Mouse (Mus musculus): Measurements from ENCODE around the gene Tmco3.

GRCm38 (mm10) chr8:13314922-13315321, 26.9 kb downstream of the Tmco3 start:
- no peak for TF ChIP-seq CTCF (IDR thresholded peaks at IDR 0.05; ENCODE audit: low read depth)
- no peak for TF ChIP-seq EP300 (IDR thresholded peaks at IDR 0.05; ENCODE audit: low read depth)

Measured in liver, postnatal 0 days (tissue).